Mouse (Mus musculus): ENCODE measurements around the gene Tmem251. TPM values are rescaled to one million over a fixed set of nuclear protein-coding genes. Genes with fewer than 3 reads are reported as not detected.

The Tmem251 gene
- polyA plus RNA-seq, 1 experiment from 2014 or later = 6.9 TPM

- H3K4me2 ChIP-seq = peak overlapping the region; percentile 84
- H3K9ac ChIP-seq = peak overlapping the region; percentile 82
- no peak for ATAC-seq (replicated peaks; ENCODE audit: insufficient number of reproducible peaks, insufficient read depth, low FRiP score, low read depth)
- H3K36me3 ChIP-seq = peaks cover 11% of the 10 kb centered on the region; the same call in 1 of the 2 replicates
- WGBS = 6% methylated on average over 5 of the region's 5 CpGs
- H3K4me3 ChIP-seq = peak overlapping the region; percentile 90
- peak overlapping the region; percentile 87; the same call in 1 of the 2 replicates for H3K27ac ChIP-seq
- peaks cover 22% of the 10 kb centered on the region for H3K4me1 ChIP-seq (replicated peaks)
- H3K9me3 ChIP-seq (replicated peaks) = no peaks in the 10 kb centered on the region
- H3K27me3 ChIP-seq = no peaks in the 10 kb centered on the region
Observed at GRCm38 (mm10) chr12:102758936-102759335, 15.4 kb downstream of the Tmem251 start.

- WGBS = 83% methylated on average over 3 of the region's 3 CpGs
- Histone ChIP-seq H3K4me2 (no peak overlapping the region), H3K9ac (no peak overlapping the region), H3K4me1 (replicated peaks) (peaks cover 16% of the 10 kb centered on the region), H3K9me3 (replicated peaks) (no peaks in the 10 kb centered on the region), H3K27me3 (no peaks in the 10 kb centered on the region), H3K27ac (no peak overlapping the region), H3K36me3 (peaks cover 32% of the 10 kb centered on the region), H3K4me3 (no peak overlapping the region)
- ATAC-seq (replicated peaks; ENCODE audit: insufficient number of reproducible peaks, insufficient read depth, low FRiP score, low read depth) = no peak
Observed at GRCm38 (mm10) chr12:102761668-102762067, 18.1 kb downstream of the Tmem251 start.

DNA sequence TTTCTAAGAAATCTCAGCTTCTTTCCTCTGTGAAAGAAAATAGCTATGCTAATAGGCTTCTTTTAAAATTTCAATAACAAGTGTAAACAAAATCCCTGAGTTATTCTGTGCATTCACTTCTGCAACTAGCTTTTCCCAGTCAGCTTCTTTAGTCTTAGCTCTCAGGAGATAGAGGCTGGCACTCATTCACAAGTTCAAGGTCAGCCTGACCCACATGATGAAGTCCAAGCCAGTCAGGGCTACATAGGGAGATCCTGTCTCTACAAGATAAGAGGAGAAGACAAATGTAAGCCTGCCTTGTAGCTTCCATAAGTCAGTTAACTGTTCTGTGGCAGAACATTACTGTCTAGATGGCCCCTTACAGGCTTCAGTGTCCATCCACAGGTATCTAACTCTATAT, 20.1 kb downstream of the Tmem251 start:
- H3K4me2 ChIP-seq = no peak overlapping the region
- no peak for ATAC-seq (replicated peaks; ENCODE audit: insufficient number of reproducible peaks, insufficient read depth, low FRiP score, low read depth)
- H3K27ac ChIP-seq = no peak overlapping the region
- H3K27me3 ChIP-seq = no peaks in the 10 kb centered on the region
- H3K9ac ChIP-seq = no peak overlapping the region
- peaks cover 50% of the 10 kb centered on the region for H3K36me3 ChIP-seq
- H3K4me1 ChIP-seq (replicated peaks) = peaks cover 13% of the 10 kb centered on the region
- H3K4me3 ChIP-seq = no peak overlapping the region
- no peaks in the 10 kb centered on the region for H3K9me3 ChIP-seq (replicated peaks)

- Histone ChIP-seq H3K36me3 (peaks cover 89% of the 10 kb centered on the region), H3K27ac (no peak overlapping the region), H3K4me3 (no peak overlapping the region), H3K9me3 (replicated peaks) (no peaks in the 10 kb centered on the region), H3K4me2 (no peak overlapping the region), H3K4me1 (replicated peaks) (no peaks in the 10 kb centered on the region), H3K9ac (no peak overlapping the region), H3K27me3 (no peaks in the 10 kb centered on the region)
- ATAC-seq (replicated peaks; ENCODE audit: insufficient number of reproducible peaks, insufficient read depth, low FRiP score, low read depth) = no peak
- 91% methylated on average over 4 of the region's 4 CpGs for WGBS
Observed at GRCm38 (mm10) chr12:102769000-102769399, 25.4 kb downstream of the Tmem251 start.

DNA sequence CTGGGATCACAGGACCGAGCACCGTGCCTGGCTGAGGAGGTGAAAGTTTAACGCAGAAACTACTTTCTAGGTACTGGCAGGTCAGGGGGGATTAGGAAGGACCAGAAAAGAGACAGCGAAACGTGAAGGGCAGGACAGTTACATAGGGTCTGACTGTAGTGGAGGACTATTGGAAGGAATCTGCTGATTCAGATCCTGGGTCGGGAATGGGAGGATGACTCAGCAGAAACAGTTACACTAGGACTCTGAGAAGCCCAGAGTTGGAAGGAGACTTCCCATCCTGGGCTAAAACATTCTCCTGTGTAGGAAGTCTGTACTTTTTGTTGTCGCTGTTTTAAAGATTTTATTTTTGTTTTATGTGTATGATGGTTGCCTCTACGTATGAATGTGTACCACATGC, 28.0 kb downstream of the Tmem251 start:
- WGBS = 95% methylated on average over 8 of the region's 8 CpGs
- no peak overlapping the region for H3K9ac ChIP-seq
- H3K27ac ChIP-seq = no peak overlapping the region
- no peaks in the 10 kb centered on the region for H3K27me3 ChIP-seq
- H3K4me1 ChIP-seq (replicated peaks) = no peaks in the 10 kb centered on the region
- ATAC-seq (replicated peaks; ENCODE audit: insufficient number of reproducible peaks, insufficient read depth, low FRiP score, low read depth) = no peak
- H3K9me3 ChIP-seq (replicated peaks) = no peaks in the 10 kb centered on the region
- peaks cover 92% of the 10 kb centered on the region for H3K36me3 ChIP-seq
- no peak overlapping the region for H3K4me3 ChIP-seq
- H3K4me2 ChIP-seq = no peak overlapping the region

GRCm38 (mm10) chr12:102772676-102773075, 29.1 kb downstream of the Tmem251 start:
- Histone ChIP-seq H3K9ac (no peak overlapping the region), H3K9me3 (replicated peaks) (no peaks in the 10 kb centered on the region), H3K4me2 (no peak overlapping the region), H3K36me3 (peaks cover 92% of the 10 kb centered on the region), H3K27ac (no peak overlapping the region), H3K4me1 (replicated peaks) (no peaks in the 10 kb centered on the region), H3K4me3 (no peak overlapping the region), H3K27me3 (no peaks in the 10 kb centered on the region)
- ATAC-seq (replicated peaks; ENCODE audit: insufficient number of reproducible peaks, insufficient read depth, low FRiP score, low read depth) = no peak
- 93% methylated on average over 5 of the region's 5 CpGs for WGBS

DNA sequence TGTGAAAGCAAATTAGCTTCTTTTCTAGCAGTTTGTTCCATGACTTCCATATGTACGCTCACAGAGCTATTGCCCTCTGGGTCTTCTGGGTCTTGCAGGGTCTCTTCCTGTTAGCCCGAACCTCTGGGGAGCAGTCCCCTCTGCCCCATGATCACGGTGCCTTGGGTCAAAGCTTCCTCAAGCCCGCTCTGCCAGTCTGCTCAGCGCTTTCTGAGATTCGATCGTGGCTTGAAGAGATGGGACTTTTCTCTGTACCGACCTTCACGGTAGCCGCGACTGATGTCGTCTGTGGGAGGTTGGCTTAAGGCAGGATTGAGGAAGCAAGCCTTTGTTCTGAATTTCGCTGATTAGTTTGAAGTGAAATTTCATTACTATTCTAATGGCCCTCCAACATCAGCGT, 32.5 kb downstream of the Tmem251 start:
- H3K27ac ChIP-seq = no peak overlapping the region
- no peak for ATAC-seq (replicated peaks; ENCODE audit: insufficient number of reproducible peaks, insufficient read depth, low FRiP score, low read depth)
- H3K4me2 ChIP-seq = no peak overlapping the region
- peaks cover 60% of the 10 kb centered on the region for H3K36me3 ChIP-seq
- H3K9me3 ChIP-seq (replicated peaks) = no peaks in the 10 kb centered on the region
- H3K27me3 ChIP-seq = no peaks in the 10 kb centered on the region
- H3K4me3 ChIP-seq = no peak overlapping the region
- H3K9ac ChIP-seq = no peak overlapping the region
- H3K4me1 ChIP-seq (replicated peaks) = peaks cover 6% of the 10 kb centered on the region
- 88% methylated on average over 14 of the region's 14 CpGs for WGBS

- peaks cover 43% of the 10 kb centered on the region for H3K36me3 ChIP-seq
- 84% methylated on average over 5 of the region's 5 CpGs for WGBS
- no peak overlapping the region for H3K9ac ChIP-seq
- H3K4me2 ChIP-seq = no peak overlapping the region
- H3K4me1 ChIP-seq (replicated peaks) = peaks cover 6% of the 10 kb centered on the region
- ATAC-seq (replicated peaks; ENCODE audit: insufficient number of reproducible peaks, insufficient read depth, low FRiP score, low read depth) = no peak
- no peak overlapping the region for H3K27ac ChIP-seq
- no peaks in the 10 kb centered on the region for H3K9me3 ChIP-seq (replicated peaks)
- no peaks in the 10 kb centered on the region for H3K27me3 ChIP-seq
- no peak overlapping the region for H3K4me3 ChIP-seq
Observed at GRCm38 (mm10) chr12:102778151-102778550, 34.6 kb downstream of the Tmem251 start.

DNA sequence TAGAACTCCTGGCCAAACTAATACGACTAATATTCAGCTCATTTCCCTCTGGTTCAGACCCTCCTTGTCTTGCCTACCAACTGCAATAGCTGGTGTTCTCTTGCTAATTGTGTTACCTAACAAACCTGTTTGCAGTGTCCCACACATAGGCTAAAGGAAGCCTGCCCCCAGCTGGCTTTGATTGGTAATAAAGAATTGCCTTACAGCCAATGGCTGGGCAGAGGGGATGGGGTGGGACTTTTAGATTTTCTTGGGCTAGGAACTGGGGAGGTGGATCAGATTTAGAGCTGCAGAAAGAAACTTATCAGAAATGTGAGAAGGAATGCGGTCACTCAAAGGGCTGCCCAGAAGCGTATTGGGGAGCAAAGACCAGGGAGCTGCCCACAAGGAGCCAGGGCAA, 35.9 kb downstream of the Tmem251 start:
- WGBS = 35% methylated on average over 3 of the region's 3 CpGs
- ATAC-seq (replicated peaks; ENCODE audit: insufficient number of reproducible peaks, insufficient read depth, low FRiP score, low read depth) = no peak
- no peak overlapping the region for H3K27ac ChIP-seq

DNA sequence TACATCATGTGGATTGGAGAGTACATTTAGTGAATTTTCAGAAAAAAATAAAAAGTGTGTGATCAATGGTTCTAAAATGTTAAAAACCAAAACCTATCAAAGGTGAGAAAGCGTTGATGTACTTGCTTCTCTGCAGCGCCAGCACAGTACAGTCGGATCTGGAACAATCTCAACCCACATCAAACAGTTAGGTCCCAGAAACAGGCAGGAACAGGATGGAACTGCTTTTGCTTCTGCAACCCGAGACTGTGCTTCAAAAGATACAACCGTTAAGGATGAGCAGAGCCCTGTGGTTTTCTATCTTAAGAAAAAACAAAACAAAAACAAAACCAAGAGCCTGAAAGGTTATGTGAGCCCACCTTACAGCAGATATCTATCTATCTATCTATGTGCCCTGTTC, 39.3 kb downstream of the Tmem251 start:
- peaks cover 32% of the 10 kb centered on the region for H3K36me3 ChIP-seq

More for the DNA sequence above, 35.9 kb downstream of the Tmem251 start:
- no peaks in the 10 kb centered on the region for H3K27me3 ChIP-seq
- peaks cover 34% of the 10 kb centered on the region for H3K36me3 ChIP-seq
- H3K4me3 ChIP-seq = no peak overlapping the region
- no peak overlapping the region for H3K4me2 ChIP-seq
- peaks cover 6% of the 10 kb centered on the region for H3K4me1 ChIP-seq (replicated peaks)
- H3K9me3 ChIP-seq (replicated peaks) = no peaks in the 10 kb centered on the region
- H3K9ac ChIP-seq = no peak overlapping the region

GRCm38 (mm10) chr12:102784899-102785592, 41.5 kb downstream of the Tmem251 start:
- Histone ChIP-seq H3K4me1 (replicated peaks) (peaks cover 2% of the 10 kb centered on the region; the same call in 1 of the 2 replicates), H3K4me2 (no peak overlapping the region), H3K27ac (no peak overlapping the region), H3K4me3 (no peak overlapping the region), H3K27me3 (no peaks in the 10 kb centered on the region), H3K9me3 (replicated peaks) (no peaks in the 10 kb centered on the region), H3K36me3 (peaks cover 45% of the 10 kb centered on the region), H3K9ac (no peak overlapping the region)
- 88% methylated on average over 19 of the region's 19 CpGs for WGBS
- ATAC-seq (replicated peaks; ENCODE audit: insufficient number of reproducible peaks, insufficient read depth, low FRiP score, low read depth) = no peak

More for the DNA sequence above, 39.3 kb downstream of the Tmem251 start:
- no peak overlapping the region for H3K4me3 ChIP-seq
- H3K9ac ChIP-seq = no peak overlapping the region
- H3K4me2 ChIP-seq = no peak overlapping the region
- peaks cover 6% of the 10 kb centered on the region for H3K4me1 ChIP-seq (replicated peaks)
- 89% methylated on average over 5 of the region's 5 CpGs for whole genome bisulfite sequencing
- no peak overlapping the region for H3K27ac ChIP-seq
- ATAC-seq (replicated peaks; ENCODE audit: insufficient number of reproducible peaks, insufficient read depth, low FRiP score, low read depth) = no peak
- H3K27me3 ChIP-seq = no peaks in the 10 kb centered on the region
- no peaks in the 10 kb centered on the region for H3K9me3 ChIP-seq (replicated peaks)

GRCm38 (mm10) chr12:102785593-102785985, 42.0 kb downstream of the Tmem251 start:
- no peaks in the 10 kb centered on the region for H3K4me1 ChIP-seq (replicated peaks)
- H3K27me3 ChIP-seq = no peaks in the 10 kb centered on the region
- H3K9me3 ChIP-seq (replicated peaks) = no peaks in the 10 kb centered on the region
- no peak overlapping the region for H3K4me2 ChIP-seq
- peaks cover 50% of the 10 kb centered on the region for H3K36me3 ChIP-seq
- no peak overlapping the region for H3K27ac ChIP-seq
- no peak overlapping the region for H3K4me3 ChIP-seq
- 77% methylated on average over 5 of the region's 5 CpGs for WGBS
- no peak for ATAC-seq (replicated peaks; ENCODE audit: insufficient number of reproducible peaks, insufficient read depth, low FRiP score, low read depth)
- H3K9ac ChIP-seq = no peak overlapping the region
